Mouse (Mus musculus): ENCODE data around the gene Podn. TPM values are rescaled to one million over a fixed set of nuclear protein-coding genes. Genes with fewer than 3 reads are reported as not detected.

Podn gene
- 40.8 TPM for polyA plus RNA-seq (2014; fragmentation: Illumina TruSeq; extraction: RNeasy Lipid Tissue Mini Kit (QIAGEN cat#74804); ENCODE audit: low read depth, low replicate concordance)

DNA sequence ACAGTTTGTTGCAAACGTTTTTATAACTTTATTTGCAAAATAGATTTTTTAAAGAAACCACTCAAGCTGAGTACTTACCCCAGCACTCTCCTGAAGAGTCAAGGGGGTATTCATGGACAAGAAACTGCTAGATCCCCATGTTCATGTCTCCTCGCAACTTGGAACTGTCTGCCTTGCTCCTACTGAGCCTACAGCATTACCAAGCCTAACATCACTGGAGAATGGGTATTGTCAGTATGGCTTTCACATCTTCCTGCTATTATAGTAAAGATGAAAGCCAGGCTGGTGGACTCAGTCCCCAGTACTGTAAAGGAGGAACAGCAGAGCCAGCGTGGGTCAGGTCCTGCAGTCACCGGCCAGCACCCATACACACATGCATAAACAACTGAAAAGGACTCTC, at the start of gene Podn:
Gene Podn (minus strand): TSS at position 101 of the 400 bp plus-strand sequence.

DNA sequence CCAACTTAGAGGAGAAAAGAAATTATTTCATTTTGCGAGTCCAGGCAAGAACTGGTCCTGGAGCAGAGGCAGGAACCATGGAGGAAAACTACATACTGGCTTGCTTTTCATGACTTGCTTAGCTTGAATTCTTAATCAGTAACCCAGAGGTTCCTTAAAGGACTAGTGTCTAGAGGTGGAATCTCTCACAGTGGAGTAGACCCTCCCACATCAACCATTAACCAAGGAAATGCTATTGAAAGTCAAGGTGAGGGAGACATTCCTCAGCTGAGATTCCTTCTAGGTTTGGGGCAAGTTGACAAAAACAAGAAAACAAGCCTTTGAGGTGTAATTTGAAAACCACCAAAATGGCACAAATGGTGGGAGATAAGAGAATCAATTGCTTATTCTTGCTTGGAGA, 48.6 kb upstream of the Podn start, which contains the start of gene Scp2:
Gene Scp2 (minus strand): TSS at position 119 of the 400 bp plus-strand sequence.

DNA sequence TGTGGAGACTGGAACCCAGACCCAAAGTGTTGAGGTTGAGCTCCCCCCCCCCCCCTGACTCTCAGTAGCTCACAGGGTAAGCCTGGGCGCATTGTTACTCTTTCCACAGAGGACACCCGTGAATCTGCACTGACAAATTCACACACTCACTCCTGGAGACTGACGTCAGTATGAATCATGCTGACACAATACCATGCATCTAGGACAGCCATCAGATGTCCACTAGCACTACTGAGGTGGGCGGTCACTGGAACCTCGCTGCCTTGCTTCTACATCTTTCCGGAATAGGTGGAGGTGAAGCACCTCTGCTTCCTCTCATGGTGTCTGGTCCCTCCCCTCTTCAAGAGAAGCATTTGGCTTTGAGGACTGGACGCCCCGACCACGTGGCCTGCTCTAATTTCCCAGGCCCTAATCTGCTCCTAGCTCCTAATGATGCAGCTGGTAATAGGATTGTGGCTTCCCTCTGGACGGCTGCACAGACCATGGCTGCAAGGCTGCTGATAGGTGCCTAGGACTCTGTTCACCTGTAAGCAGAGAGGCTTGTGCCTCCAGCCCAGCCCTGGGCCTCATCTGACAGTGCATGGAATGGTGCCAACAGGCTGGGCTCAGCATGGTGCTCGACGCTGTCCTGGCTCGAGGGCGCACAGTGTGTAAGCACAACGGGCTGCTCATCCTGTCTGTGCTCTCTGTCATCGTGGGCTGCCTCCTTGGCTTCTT, 128.1 kb downstream of the Podn start, which contains the start of gene Slc1a7:
Gene Slc1a7 (plus strand): TSS at position 367 of the 717 bp plus-strand sequence.

Other genes starting within 250 kb of the Podn start
- gene Magoh, start 216.7 kb downstream of the Podn start, polyA plus RNA-seq (2014; fragmentation: Illumina TruSeq; extraction: RNeasy Lipid Tissue Mini Kit (QIAGEN cat#74804); ENCODE audit: low read depth, low replicate concordance) = 68.4 TPM
- 68.9 TPM for gene 0610037L13Rik, start 206.6 kb downstream of the Podn start, polyA plus RNA-seq (2014; fragmentation: Illumina TruSeq; extraction: RNeasy Lipid Tissue Mini Kit (QIAGEN cat#74804); ENCODE audit: low read depth, low replicate concordance)
- gene Cpt2, start 172.8 kb downstream of the Podn start, polyA plus RNA-seq (2014; fragmentation: Illumina TruSeq; extraction: RNeasy Lipid Tissue Mini Kit (QIAGEN cat#74804); ENCODE audit: low read depth, low replicate concordance) = 266 TPM
- 0.65 TPM for gene Slc1a7, start 128.1 kb downstream of the Podn start, polyA plus RNA-seq (2014; fragmentation: Illumina TruSeq; extraction: RNeasy Lipid Tissue Mini Kit (QIAGEN cat#74804); ENCODE audit: low read depth, low replicate concordance)
- 541 TPM for gene Scp2, start 48.6 kb upstream of the Podn start, polyA plus RNA-seq (2014; fragmentation: Illumina TruSeq; extraction: RNeasy Lipid Tissue Mini Kit (QIAGEN cat#74804); ENCODE audit: low read depth, low replicate concordance)
- gene Echdc2, start 69.0 kb upstream of the Podn start, polyA plus RNA-seq (2014; fragmentation: Illumina TruSeq; extraction: RNeasy Lipid Tissue Mini Kit (QIAGEN cat#74804); ENCODE audit: low read depth, low replicate concordance) = 64.5 TPM
- not detected for gene Zyg11a, start 121.6 kb upstream of the Podn start, polyA plus RNA-seq (2014; fragmentation: Illumina TruSeq; extraction: RNeasy Lipid Tissue Mini Kit (QIAGEN cat#74804); ENCODE audit: low read depth, low replicate concordance)
- 27.1 TPM for gene Zyg11b, start 204.7 kb upstream of the Podn start, polyA plus RNA-seq (2014; fragmentation: Illumina TruSeq; extraction: RNeasy Lipid Tissue Mini Kit (QIAGEN cat#74804); ENCODE audit: low read depth, low replicate concordance)
- gene Coa7, start 231.7 kb upstream of the Podn start, polyA plus RNA-seq (2014; fragmentation: Illumina TruSeq; extraction: RNeasy Lipid Tissue Mini Kit (QIAGEN cat#74804); ENCODE audit: low read depth, low replicate concordance) = 15.4 TPM